Mouse (Mus musculus): ENCODE results near the gene Sord.

DNA sequence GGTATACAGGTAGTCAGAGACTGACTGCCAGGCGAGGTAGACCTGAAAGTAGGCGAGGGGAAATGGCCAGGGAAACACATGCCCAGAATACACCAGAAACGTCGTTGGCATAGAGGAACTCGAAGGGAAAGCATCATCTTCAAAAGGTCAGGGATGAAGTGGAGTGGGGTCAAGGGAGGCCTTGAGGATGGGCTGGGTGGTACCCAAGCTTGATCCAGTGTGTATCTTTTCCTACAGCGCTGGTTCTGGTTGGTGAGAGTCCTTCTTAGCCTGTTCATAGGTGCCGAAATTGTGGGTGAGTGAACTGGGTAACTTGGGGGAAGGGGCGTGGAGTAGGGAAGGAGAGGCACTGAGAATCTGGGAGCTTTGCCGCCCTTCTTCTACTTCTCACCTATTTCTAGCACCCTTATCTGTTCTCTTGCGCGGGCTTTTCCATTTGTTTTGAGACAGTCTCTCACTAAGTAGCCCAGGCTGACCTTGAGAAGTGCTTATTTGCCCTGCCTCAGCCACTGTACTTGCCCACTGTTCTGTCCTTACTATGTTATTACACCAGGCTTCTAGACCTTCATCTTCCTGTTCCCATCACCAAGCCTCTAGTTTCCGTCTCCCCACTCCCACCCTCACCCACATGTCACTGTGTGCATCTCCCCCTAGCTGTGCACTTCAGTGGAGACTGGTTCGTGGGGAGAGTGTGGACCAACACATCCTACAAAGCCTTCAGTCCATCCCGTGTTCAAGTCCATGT lies 65.5 kb downstream of the Sord start:
- TF ChIP-seq POLR2A (IDR thresholded peaks at IDR 0.05; ENCODE audit: extremely low read depth, insufficient read depth, low read length) (no peak), CTCF (IDR thresholded peaks at IDR 0.05; ENCODE audit: low read depth, low read length) (no peak)

All from liver, adult 2 months (tissue).